Mouse (Mus musculus) bone marrow, adult 2 months (tissue): Measurements from ENCODE around the gene Uvrag. TPM values are rescaled to one million over a fixed set of nuclear protein-coding genes. Genes with fewer than 3 reads are reported as not detected.

Experiments
- H3K27ac ChIP-seq: fragments of 200-500 bp; 2 replicates; pipeline ENCODE4 v1.5.1; 2012; ENCODE audit warnings: low read depth, mild to moderate bottlenecking, control low read depth, inconsistent platforms, low read length; ENCODE audit not compliant: control insufficient read depth, poor library complexity, insufficient read depth
- H3K4me1 ChIP-seq: fragments of 200-500 bp; 2 replicates; pipeline ENCODE4 v1.6.1; 2011; ENCODE audit warnings: low read length; ENCODE audit not compliant: control insufficient read depth, insufficient read depth
- H3K4me3 ChIP-seq: fragments of 200-500 bp; replicated peaks from 2 replicates; pipeline ENCODE3; 2011; ENCODE audit warnings: mild to moderate bottlenecking, low read depth, low read length, control low read depth; ENCODE audit not compliant: control insufficient read depth
- CTCF ChIP-seq: fragments of 200-500 bp; IDR thresholded peaks from 2 replicates; pipeline ENCODE4 v1.5.1; 2011; ENCODE audit warnings: low read length, control low read depth; ENCODE audit not compliant: control insufficient read depth, insufficient read depth
- POLR2A ChIP-seq: fragments of 200-500 bp; IDR thresholded peaks from 2 replicates; pipeline ENCODE4 v1.6.1; 2011; ENCODE audit warnings: low read depth, mild to moderate bottlenecking, control low read depth, low read length, borderline replicate concordance; ENCODE audit not compliant: control insufficient read depth
- WGBS: fragments of 180-500 bp; shearing (Covaris S2); methylation state at CpG from one replicate; pipeline ENCODE4 v1.1.7; 2018; 5-methylcytosine and 5-hydroxymethylcytosine counted together
- polyA plus RNA-seq: library from polyadenylated mRNA; stranded (reverse); fragments of >200 nt; gene quantifications from 2 replicates; pipeline ENCODE4 v1.2.4, GENCODE M21; 2011; ENCODE audit warnings: low replicate concordance; ENCODE audit not compliant: missing spikeins, insufficient read depth, insufficient read length

The Uvrag gene
- polyA plus RNA-seq, 1 experiment: 38.2 TPM

DNA sequence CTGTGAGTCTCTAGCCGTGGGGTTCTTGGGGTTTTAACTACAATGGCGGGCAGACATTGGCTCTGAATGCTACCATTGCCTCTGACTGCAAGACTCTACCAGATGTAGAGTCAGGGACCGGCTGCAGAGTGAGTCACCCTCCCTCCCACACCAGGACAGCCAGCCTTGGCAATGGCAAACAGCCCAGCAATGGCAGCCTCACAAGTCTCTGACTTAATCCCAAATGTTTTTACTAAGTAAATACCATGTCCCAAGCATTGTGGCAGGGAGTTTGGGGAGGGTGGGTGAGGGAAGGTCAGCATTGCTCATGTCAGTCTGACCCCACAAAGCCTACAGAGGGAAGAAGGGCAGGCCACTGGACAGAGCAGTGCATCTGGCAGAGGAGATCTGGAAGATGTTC, 55.7 kb downstream of the Uvrag start:
- no peak overlapping the region for H3K4me3 ChIP-seq
- no peak overlapping the region for H3K27ac ChIP-seq
- 87% methylated on average over 3 of the region's 3 CpGs for WGBS
- H3K4me1 ChIP-seq: no peaks in the 10 kb centered on the region; the same call in 1 of the 2 replicates
- TF ChIP-seq POLR2A (no peak), CTCF (no peak)

DNA sequence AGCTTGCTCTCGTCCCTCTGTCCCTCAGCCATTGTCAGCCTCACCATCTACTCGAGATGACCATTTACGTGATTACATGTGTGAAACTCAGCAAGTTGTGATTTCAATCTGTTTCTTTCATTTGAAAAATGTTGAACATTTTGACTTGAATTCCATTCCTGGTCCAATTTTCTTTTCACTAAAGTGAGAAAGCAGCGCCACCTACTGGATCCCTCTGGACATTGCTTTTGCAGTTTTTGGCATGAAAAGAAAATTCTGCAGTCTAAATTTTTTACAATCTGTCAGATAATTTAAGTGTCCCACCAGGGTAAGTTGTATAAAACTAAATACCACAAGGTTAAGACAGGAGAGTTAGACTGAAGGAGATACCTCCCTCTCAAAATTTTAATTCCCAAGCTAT, 61.4 kb downstream of the Uvrag start:
- 0 out of 2 replicates have a peak, but pooled peaks have one; percentile 17 for TF ChIP-seq CTCF
- TF ChIP-seq POLR2A: no peak
- Histone ChIP-seq H3K4me3 (no peak overlapping the region), H3K27ac (no peak overlapping the region), H3K4me1 (no peaks in the 10 kb centered on the region)
- 50% methylated on average over 4 of the region's 4 CpGs for WGBS

DNA sequence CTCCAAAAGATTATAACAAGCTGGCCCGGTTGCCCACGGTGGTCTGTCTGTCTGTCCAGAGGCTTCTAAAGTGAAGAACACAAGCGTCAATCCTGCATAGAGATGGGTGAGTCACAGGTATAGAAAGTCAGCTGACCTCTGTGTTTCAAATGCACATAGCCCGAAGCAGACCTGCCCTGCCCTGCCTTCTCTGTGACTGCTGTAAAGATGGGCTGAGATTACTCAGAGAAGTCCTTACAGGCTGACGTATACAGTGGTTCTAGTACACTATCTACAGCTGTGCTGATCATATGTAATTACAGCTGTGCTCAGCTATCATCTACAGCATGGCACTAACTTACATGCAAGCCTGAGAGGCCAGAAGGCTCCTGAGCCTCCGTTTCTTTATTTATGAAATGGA, 62.1 kb downstream of the Uvrag start:
- Histone ChIP-seq H3K4me1 (no peaks in the 10 kb centered on the region), H3K27ac (no peak overlapping the region), H3K4me3 (no peak overlapping the region)
- TF ChIP-seq POLR2A: no peak
- no peak for TF ChIP-seq CTCF
- WGBS: 92% methylated on average over 6 of the region's 6 CpGs

DNA sequence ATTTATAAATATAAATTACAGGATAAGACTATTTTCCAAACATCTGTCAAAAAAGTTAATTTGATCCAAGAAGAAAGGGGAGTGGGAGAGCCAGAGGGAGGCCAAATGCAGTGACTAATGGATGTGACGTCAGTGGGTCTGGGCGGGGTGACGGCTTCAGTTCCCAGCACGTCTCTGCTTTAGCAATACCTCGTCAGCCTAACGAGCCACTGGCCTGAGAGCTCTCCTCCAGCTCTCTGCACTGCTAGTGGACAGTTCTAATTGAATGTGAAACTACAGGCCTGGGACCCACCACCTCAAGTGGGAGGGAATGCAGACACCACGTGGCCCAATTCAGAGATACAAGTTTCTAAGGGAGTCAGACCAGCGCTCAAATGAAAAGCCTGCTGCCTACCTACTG, 63.7 kb downstream of the Uvrag start:
- Histone ChIP-seq H3K4me3 (no peak overlapping the region), H3K4me1 (no peaks in the 10 kb centered on the region), H3K27ac (no peak overlapping the region)
- TF ChIP-seq POLR2A (no peak), CTCF (no peak)
- 81% methylated on average over 8 of the region's 8 CpGs for WGBS

- H3K27ac ChIP-seq: no peak overlapping the region
- no peak for TF ChIP-seq POLR2A
- no peak for TF ChIP-seq CTCF
- no peak overlapping the region for H3K4me3 ChIP-seq
- no peaks in the 10 kb centered on the region for H3K4me1 ChIP-seq
- WGBS: 86% methylated on average over 5 of the region's 5 CpGs
Observed at GRCm38 (mm10) chr7:99075101-99075500, 65.8 kb downstream of the Uvrag start.

GRCm38 (mm10) chr7:99073734-99074372, 67.1 kb downstream of the Uvrag start:
- 69% methylated on average over 7 of the region's 7 CpGs for WGBS
- no peaks in the 10 kb centered on the region for H3K4me1 ChIP-seq
- no peak overlapping the region for H3K27ac ChIP-seq
- 0 out of 2 replicates have a peak, but pooled peaks have one; percentile 14 for TF ChIP-seq CTCF
- TF ChIP-seq POLR2A: no peak
- H3K4me3 ChIP-seq: no peak overlapping the region

DNA sequence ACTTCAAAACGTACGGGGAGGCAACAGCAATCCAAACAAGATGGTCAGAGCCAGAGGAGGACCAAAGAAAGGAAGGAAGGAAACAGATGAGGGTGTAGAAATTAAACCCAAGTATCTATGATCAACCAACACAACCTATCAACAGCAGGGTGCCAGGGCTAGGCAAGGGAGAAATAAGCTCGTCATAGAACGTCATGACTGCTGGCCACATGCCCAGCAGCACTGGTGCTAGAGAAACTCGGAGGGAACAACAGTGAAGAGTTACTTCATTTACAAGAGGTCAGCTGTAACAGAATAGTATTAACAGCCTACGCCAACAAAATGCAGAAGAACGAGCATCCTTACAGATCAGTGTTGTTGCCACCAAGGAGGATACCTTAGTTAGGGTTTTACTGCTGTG, 73.2 kb downstream of the Uvrag start:
- H3K4me1 ChIP-seq: no peaks in the 10 kb centered on the region
- no peak overlapping the region for H3K4me3 ChIP-seq
- 50% methylated on average over 7 of the region's 7 CpGs for WGBS
- no peak for TF ChIP-seq POLR2A
- TF ChIP-seq CTCF: no peak
- H3K27ac ChIP-seq: no peak overlapping the region

DNA sequence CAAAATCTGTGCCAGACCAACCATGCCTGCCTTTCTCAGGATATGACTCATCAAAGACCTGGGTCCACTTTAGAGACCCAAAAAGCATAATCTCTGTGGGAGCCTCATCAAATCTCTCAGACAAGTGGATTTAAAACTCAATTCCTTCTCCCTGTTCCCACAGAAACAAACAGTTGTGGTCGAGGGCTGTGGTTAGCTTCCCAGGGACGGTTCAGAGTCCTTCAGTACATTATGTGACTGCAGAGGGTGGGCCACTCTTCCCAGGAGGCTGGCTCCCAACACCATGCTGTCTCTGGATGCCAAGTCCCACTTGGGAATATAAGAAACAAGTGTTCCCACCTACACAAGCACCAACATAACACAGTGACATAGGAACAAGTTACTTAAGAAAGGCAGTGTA, 75.0 kb downstream of the Uvrag start:
- Histone ChIP-seq H3K4me3 (no peak overlapping the region), H3K27ac (no peak overlapping the region), H3K4me1 (no peaks in the 10 kb centered on the region)
- TF ChIP-seq POLR2A (no peak), CTCF (no peak)
- WGBS: 53% methylated on average over 2 of the region's 2 CpGs

GRCm38 (mm10) chr7:99065391-99065831, 75.5 kb downstream of the Uvrag start:
- TF ChIP-seq CTCF (no peak), POLR2A (no peak)
- Histone ChIP-seq H3K4me1 (no peaks in the 10 kb centered on the region), H3K27ac (no peak overlapping the region), H3K4me3 (no peak overlapping the region)
- 87% methylated on average over 11 of the region's 11 CpGs for WGBS
